Mouse (Mus musculus) lung, postnatal 0 days (tissue): ENCODE data around the gene Uqcc3.

Experiments used
- CTCF ChIP-seq: IDR thresholded peaks from 2 replicates; pipeline ENCODE4 v1.5.1; 2016; ENCODE audit warnings: antibody characterized with exemption, mild to moderate bottlenecking
- EP300 ChIP-seq: IDR thresholded peaks from 2 replicates; pipeline ENCODE4 v1.6.1; 2016; ENCODE audit warnings: antibody characterized with exemption, mild to moderate bottlenecking, control low read depth

- no peak for TF ChIP-seq CTCF
- no peak for TF ChIP-seq EP300
Measured at GRCm38 (mm10) chr19:8927891-8928525, 47.3 kb upstream of the Uqcc3 start.
